14 mouse cellular contexts compared by ENCODE assay signal in genomic region chr6:114336128-114336943, GRCm38 (mm10). TPM values are rescaled to one million over a fixed set of nuclear protein-coding genes. Genes with fewer than 3 reads are reported as not detected.
DNase-seq lines count a peak whose midpoint lies in the region; ATAC-seq lines count a peak whose summit lies in the region.
"Had no signal": no experiment of that assay in that cellular context is flagged by ENCODE, and none has a peak within 500 bp of the region (broad histone marks: within the 10 kb centered on the region; RNA-seq: fewer than 3 reads in every experiment).

No protein-coding gene starts in this region.

- H3K4me1 ChIP-seq in kidney, embryonic 15.5 days, result peaks cover 18% of the 10 kb centered on the region
- peaks cover 20% of the 10 kb centered on the region for H3K4me1 ChIP-seq in limb, embryonic 12.5 days (replicated peaks)
- H3K4me1 ChIP-seq: stomach, embryonic 15.5 days had no signal

- no peaks in the 10 kb centered on the region for H3K36me3 ChIP-seq in kidney, embryonic 15.5 days
- no peaks in the 10 kb centered on the region for H3K36me3 ChIP-seq in limb, embryonic 12.5 days
- H3K36me3 ChIP-seq: stomach, embryonic 15.5 days had no signal

- H3K9ac ChIP-seq in kidney, embryonic 15.5 days, result no peak overlapping the region
- H3K9ac ChIP-seq in limb, embryonic 12.5 days (replicated peaks), result no peak overlapping the region
- H3K9ac ChIP-seq: liver, embryonic 14.5 days; stomach, embryonic 15.5 days had no signal

- peak overlapping the region; percentile 49; the same call in 1 of the 2 replicates for H3K27ac ChIP-seq in kidney, embryonic 15.5 days
- H3K27ac ChIP-seq in limb, embryonic 12.5 days, result 0 out of 2 replicates have a peak overlapping the region, but pooled peaks have one; percentile 20
- H3K27ac ChIP-seq: liver, embryonic 14.5 days; stomach, embryonic 15.5 days had no signal

- no peak overlapping the region for H3K4me3 ChIP-seq in kidney, embryonic 15.5 days (replicated peaks)
- H3K4me3 ChIP-seq in limb, embryonic 12.5 days (replicated peaks), result no peak overlapping the region
- H3K4me3 ChIP-seq: stomach, embryonic 15.5 days had no signal

- peak; percentile 7 for DNase-seq in cerebellum, adult 9-11 months
- no peak for DNase-seq in cerebellum, postnatal 4 days (ENCODE audit: low spot score in 2 of 2)
- DNase-seq in kidney, adult 8-10 months, result no peak
- peak; percentile 73 for DNase-seq in forelimb bud, embryonic 11.5 days (ENCODE audit: low read depth, low spot score)
- no peak for DNase-seq in spleen, postnatal 14 days (ENCODE audit: low spot score in 2 of 2)
- DNase-seq in urinary bladder, postnatal 10 days (ENCODE audit: low spot score), result no peak
- DNase-seq: kidney, adult 18-20 months; layer of hippocampus, adult 9-11 months; lung, postnatal 14 days; thymus, postnatal 14 days had no signal

- H3K9me3 ChIP-seq in kidney, embryonic 15.5 days (replicated peaks), result no peaks in the 10 kb centered on the region
- H3K9me3 ChIP-seq in limb, embryonic 12.5 days, result no peaks in the 10 kb centered on the region
- H3K9me3 ChIP-seq: stomach, embryonic 15.5 days had no signal

- WGBS in kidney, embryonic 15.5 days, result 16% methylated on average over 11 of the region's 11 CpGs
- 17% methylated on average over 11 of the region's 11 CpGs for WGBS in limb, embryonic 12.5 days

- H3K27me3 ChIP-seq in kidney, embryonic 15.5 days, result peaks cover 5% of the 10 kb centered on the region; the same call in 1 of the 2 replicates
- peaks cover 58% of the 10 kb centered on the region for H3K27me3 ChIP-seq in limb, embryonic 12.5 days
- H3K27me3 ChIP-seq: stomach, embryonic 15.5 days had no signal

- H3K4me2 ChIP-seq in kidney, embryonic 15.5 days, result no peak overlapping the region
- peak overlapping the region; percentile 16 for H3K4me2 ChIP-seq in limb, embryonic 12.5 days
- H3K4me2 ChIP-seq: stomach, embryonic 15.5 days had no signal

- ATAC-seq in kidney, embryonic 15.5 days (replicated peaks; ENCODE audit: low FRiP score), result peak; percentile 77
- no peak; the same call in 1 of the 2 replicates for ATAC-seq in limb, embryonic 12.5 days (ENCODE audit: insufficient number of reproducible peaks, insufficient read depth, low FRiP score, low TSS enrichment, low read depth)

RNA-seq across cellular contexts. Expression of gene Slc6a1, which starts 53.9 kb away (rescaled TPM):
- polyA plus RNA-seq in kidney, embryonic 15.5 days (2015; fragmentation: Nextera tagmentation; extraction: Ambion mirVana), result 0.09 and 0.14 TPM in 2 replicates
- polyA plus RNA-seq in limb, embryonic 12.5 days (2016; fragmentation: Nextera tagmentation; extraction: Ambion mirVana), result not detected in 2 replicates

Comparison
In these comparisons a context has a peak if more than half of its experiments do, and no peak if none do; other contexts are left out.
1. DNase-seq: peak in cerebellum, adult 9-11 months (single experiment) and forelimb bud, embryonic 11.5 days (single experiment); none in cerebellum, postnatal 4 days (0 of 2), kidney, adult 8-10 months (0 of 2), spleen, postnatal 14 days (0 of 2) and urinary bladder, postnatal 10 days (single experiment).